Mouse (Mus musculus): ENCODE measurements around the gene Tcaf3.

Gene Tcaf3

GRCm38 (mm10) chr6:42597592-42597991 is at the start of gene Tcaf3:
TSS of gene Tcaf3 (minus strand) at chr6:42597692.
- DNase-seq (ENCODE audit: low spot score in 2 of 2) = no peak

DNA sequence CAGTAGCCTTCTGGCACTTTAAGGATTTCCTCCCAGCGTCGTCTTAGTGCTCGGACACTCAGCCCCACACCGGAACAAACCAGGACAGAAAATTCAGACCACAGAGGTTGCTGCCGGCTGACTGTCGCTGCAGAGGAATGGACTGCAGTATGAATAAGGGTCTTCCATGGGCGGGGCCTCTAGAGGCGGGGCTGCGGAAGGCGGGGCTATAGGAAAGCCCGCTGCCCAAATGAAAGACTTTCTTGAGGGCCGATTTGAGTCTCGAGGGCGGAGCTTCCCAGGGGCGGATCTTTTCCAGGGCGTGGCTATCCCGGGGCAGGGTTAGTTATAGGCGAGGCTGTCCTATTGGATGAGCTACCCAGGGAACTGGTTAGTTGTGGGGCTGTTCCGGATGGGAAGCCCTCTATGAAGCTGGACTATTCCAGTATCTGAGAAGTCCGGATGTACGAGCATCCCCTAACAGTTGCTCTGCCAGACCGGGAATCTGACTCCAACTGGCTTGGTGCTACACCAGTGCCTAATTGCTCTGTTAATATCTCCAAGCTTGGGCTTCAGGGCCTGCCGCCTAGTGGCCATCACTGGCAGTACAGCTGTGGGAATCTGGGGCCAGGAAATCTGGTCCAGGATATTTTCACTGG is 47.5 kb upstream of the Tcaf3 start, which contains the start of gene Tcaf2:
Tcaf2 (minus strand) TSS at position 343 of the 638 bp plus-strand sequence.
- peak in 1 of 2 experiments; percentile 29 for DNase-seq (ENCODE audit: low spot score in 2 of 2)

GRCm38 (mm10) chr6:42634393-42634792 is 36.9 kb upstream of the Tcaf3 start:
- no peak for DNase-seq (ENCODE audit: low spot score in 2 of 2)

- DNase-seq (ENCODE audit: low spot score in 2 of 2) = no peak
Measured at GRCm38 (mm10) chr6:42631395-42631794, 33.9 kb upstream of the Tcaf3 start.

DNA sequence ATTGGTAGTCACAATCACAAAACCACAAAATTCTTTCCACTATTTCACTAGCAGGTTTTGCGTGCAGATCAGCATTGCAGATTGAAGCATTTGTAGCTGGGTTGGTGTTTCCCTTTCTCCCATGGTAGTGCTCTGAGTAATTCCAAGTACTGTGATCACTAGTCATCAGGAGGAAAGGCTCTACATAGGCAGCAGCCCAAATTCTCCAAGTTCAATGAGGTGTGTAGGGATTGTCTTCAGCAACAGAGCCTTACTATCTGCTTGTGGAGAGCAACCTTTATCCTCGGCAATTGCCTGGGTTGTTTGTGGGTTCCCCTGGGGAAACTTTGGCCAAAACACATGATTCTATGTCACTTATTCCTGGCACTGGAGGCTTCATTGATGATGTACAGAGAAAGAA is 19.4 kb upstream of the Tcaf3 start:
- DNase-seq (ENCODE audit: low spot score in 2 of 2) = no peak

GRCm38 (mm10) chr6:42612218-42612617 is 14.7 kb upstream of the Tcaf3 start:
- DNase-seq (ENCODE audit: low spot score in 2 of 2) = no peak

DNA sequence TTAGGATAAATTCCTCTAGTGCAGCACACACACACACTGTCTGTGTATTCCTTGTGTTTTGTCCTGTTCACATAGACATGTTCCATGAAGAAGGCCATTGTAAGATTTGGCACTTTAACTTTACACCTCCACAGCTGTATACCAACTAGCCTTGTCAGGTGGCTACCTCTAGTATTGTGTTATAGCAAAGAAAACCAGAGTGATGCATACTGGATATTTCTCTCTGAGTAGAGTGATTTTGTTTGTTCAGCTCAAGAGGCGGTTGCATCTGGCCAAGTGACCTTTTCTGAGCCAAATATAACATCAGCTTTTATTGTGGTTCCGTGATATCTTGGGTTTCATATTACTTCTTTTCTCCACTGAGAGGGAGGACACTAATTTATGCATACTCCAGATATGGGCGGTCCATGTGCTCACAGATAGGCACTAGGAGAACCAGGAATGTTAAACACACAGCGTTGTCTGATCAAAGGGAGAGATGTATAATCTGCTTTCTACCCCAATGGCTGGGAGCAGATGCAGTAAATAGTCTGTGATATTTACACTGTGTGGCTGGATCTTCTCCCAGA is 13.5 kb upstream of the Tcaf3 start:
- no peak for DNase-seq (ENCODE audit: low spot score in 2 of 2)

- DNase-seq (ENCODE audit: low spot score in 2 of 2) = no peak
Measured at GRCm38 (mm10) chr6:42593138-42593882, 4.2 kb downstream of the Tcaf3 start.

GRCm38 (mm10) chr6:42586569-42586968 is 10.9 kb downstream of the Tcaf3 start:
- DNase-seq (ENCODE audit: low spot score in 2 of 2) = no peak

- DNase-seq (ENCODE audit: low spot score in 2 of 2) = peak; percentile 11 to 33
Measured at GRCm38 (mm10) chr6:42583488-42583872, 14.0 kb downstream of the Tcaf3 start.

DNA sequence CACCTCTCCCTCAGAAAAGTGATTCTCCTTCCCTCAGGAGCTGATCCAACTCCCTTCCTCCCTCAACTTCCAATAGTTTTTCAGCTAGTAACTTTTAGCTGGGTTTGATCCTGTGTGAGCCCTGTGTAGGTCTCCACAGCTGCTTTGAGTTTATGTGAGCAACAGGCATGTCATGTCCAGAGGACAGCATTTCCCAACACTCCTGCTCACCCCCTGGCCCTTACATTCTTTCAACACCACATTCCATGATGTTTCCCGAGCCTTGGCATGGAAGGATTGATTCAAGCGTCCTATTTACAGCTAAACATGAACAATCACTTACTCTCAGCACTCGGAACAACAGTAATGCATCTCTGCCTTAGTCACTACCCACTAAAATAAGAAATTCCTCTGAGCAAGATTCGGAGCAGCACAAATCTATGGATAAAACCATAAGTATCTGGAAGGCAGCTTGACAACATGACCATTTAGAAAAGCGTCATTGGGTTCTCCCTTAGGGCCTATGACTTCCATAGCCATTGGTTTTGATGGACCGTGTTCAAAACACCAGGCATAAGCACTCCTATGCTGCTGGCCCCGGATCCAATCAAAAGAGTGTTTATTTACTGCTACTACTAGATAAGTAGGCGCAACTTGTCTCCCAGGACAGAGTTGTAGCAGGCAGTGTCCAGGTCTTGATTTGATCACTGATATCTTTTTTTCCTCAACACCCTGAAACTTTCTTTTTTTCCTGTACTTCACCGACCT is 14.6 kb downstream of the Tcaf3 start:
- no peak for DNase-seq (ENCODE audit: low spot score in 2 of 2)

DNA sequence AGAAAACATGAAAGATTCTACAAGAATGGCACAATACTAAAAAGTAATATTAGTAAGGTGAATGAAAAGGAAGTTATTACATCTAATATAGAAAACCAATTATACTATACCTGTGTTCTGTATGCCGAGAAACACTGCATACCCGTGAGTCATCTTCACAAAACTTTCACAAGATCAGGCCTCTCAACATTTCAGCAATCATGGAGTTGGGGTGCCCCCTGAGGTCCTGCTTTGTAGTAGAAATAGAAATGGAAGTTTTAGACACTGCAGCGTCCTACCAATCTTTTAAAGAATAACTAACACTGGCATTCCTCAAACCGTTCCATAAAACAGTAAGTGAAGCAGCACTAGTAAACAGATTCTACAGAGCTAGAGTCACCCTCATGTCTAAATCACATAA is 18.8 kb downstream of the Tcaf3 start:
- DNase-seq (ENCODE audit: low spot score in 2 of 2) = no peak

DNA sequence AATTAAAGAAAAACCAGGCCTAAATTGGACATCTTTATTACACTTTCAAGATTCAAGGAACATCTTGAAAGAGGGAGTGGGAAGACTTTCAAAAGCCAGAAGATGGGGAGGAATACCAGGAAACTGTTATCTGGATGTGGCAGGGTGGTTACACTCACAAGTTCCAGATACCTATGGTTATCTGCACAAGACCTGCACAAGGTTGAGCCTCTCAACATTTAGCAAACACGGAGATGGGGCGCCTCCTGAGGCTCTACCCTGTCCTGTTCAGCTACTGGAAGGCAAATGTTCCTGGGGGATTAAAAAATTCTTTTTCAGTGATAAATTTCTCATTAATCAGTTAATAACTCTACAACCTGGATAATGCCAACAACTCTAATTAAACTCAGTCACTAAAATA is 20.1 kb downstream of the Tcaf3 start:
- DNase-seq (ENCODE audit: low spot score in 2 of 2) = no peak

GRCm38 (mm10) chr6:42568205-42568604 is 29.3 kb downstream of the Tcaf3 start:
- DNase-seq (ENCODE audit: low spot score in 2 of 2) = no peak

DNA sequence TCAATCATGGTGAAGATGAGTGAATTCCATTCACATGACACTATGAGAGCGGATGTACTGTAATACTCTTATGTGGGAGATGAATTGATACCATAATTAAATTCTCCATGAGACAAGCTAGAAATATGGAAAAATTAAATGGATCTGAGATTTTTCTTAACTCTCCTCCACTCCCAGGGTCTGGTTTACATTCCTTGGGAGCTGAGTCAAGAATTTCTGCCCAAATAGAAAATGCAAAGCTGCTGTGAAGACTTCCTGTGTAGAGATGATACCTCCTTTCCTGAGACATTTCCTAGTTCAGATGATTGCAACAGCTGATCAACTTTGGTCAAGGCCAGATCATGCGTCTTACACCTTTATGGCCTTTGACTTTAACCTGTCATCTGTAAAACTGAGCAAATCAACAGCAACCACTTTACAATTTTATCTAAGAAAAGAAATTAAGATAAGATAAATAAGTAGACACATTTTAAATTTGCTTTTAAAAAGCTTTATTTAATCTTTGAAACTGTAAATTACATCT is 31.4 kb downstream of the Tcaf3 start:
- no peak for DNase-seq (ENCODE audit: low spot score in 2 of 2)

DNA sequence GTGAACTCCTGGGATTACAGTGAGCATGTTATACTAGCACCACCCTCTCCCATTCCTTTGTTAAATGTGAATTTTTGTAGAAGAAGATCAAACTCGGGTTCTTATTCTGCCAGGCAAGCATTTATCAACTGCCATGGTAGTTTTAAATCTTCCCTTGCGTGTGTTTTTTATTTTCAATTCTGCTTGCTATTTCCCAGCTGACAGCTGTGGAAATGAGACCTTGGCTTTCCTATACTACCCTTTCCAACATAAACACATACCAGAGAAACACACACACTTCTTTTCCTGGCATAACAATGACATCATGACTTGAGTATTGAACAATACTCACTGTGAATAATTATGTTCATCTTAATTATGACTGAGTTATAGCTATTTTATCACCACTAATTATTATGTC is 35.2 kb downstream of the Tcaf3 start:
- DNase-seq (ENCODE audit: low spot score in 2 of 2) = no peak

- no peak for DNase-seq (ENCODE audit: low spot score in 2 of 2)
Measured at GRCm38 (mm10) chr6:42560885-42561284, 36.6 kb downstream of the Tcaf3 start.

- DNase-seq (ENCODE audit: low spot score in 2 of 2) = no peak
Measured at GRCm38 (mm10) chr6:42558641-42559040, 38.9 kb downstream of the Tcaf3 start.

GRCm38 (mm10) chr6:42547461-42547860 is 50.0 kb downstream of the Tcaf3 start, which contains the start of gene Olfr455:
TSS of gene Olfr455 (minus strand) at chr6:42547587.
- DNase-seq (ENCODE audit: low spot score in 2 of 2) = no peak

DNA sequence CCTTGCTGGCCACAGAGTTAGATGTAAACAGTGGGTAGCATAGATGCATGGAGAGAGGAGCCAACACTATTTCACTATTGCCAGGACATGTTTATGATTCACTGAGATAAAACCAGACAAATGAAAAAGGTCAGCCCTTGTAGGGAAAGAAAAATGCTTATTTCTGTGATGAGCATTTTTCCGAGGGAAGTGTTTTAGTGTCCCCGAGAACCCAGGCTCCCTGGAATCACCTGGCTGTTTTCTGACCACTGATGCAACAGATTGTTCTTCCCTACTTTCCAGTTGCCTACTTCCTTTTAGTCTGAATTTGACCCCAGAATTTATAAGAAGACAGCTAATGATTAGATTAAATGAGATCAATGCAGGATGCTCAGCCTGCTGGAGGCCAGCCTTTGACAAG is 51.3 kb downstream of the Tcaf3 start:
- DNase-seq (ENCODE audit: low spot score in 2 of 2) = no peak

- DNase-seq (ENCODE audit: low spot score in 2 of 2) = no peak
Measured at GRCm38 (mm10) chr6:42545451-42545885, 52.0 kb downstream of the Tcaf3 start.

DNA sequence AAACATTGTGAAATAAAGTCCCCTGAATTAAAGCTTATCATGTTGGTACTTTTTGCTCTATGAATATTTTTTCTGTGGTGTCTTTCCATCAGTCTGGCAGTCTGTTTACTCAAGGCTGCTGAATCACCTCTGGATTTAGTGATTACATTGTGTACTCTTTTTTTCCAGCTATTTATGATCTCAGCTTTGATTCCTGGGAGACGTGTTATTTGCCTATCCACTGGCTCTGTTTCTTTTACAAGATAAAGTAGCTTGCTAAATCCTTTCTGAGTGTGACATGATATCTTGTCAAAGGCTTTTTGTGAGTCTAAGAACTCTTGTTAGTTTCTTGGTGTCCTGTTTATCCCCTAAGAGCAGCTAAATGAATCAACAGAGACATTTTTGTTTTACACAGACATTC is 52.6 kb downstream of the Tcaf3 start:
- DNase-seq (ENCODE audit: low spot score in 2 of 2) = no peak

Measured in spleen, postnatal 14 days (tissue).